Mouse (Mus musculus): Measurements from ENCODE around the gene Cyfip2.

Gene Cyfip2

GRCm38 (mm10) chr11:46312523-46313035, at the start of gene Cyfip2:
Gene Cyfip2, minus strand, starts transcription at chr11:46312859.
- peak in 1 of 2 experiments; percentile 35 for DNase-seq (ENCODE audit: low spot score in 2 of 2)

- no peak for DNase-seq (ENCODE audit: low spot score in 2 of 2)
Observed at GRCm38 (mm10) chr11:46360991-46361665, 48.5 kb upstream of the Cyfip2 start.

DNA sequence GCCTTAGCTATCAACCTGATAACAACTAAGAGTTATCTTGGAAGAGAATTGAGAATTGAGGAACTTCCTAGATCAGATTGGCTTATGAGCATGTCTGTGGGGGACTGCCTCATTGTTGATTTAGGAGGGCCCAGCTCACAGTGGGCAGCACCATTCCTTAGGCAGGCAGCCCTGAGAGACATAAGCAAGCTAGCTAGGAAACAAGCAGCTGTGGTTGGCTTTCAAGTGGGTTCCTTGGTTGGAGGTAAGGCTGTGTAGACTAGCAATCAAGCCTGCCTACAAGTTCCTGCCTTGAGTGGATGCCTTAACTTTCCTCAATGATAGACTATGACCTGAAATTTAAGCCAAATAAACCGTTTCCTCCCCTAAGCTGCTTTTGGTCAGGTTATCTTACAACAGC, 45.7 kb upstream of the Cyfip2 start:
- DNase-seq (ENCODE audit: low spot score in 2 of 2), result no peak

DNA sequence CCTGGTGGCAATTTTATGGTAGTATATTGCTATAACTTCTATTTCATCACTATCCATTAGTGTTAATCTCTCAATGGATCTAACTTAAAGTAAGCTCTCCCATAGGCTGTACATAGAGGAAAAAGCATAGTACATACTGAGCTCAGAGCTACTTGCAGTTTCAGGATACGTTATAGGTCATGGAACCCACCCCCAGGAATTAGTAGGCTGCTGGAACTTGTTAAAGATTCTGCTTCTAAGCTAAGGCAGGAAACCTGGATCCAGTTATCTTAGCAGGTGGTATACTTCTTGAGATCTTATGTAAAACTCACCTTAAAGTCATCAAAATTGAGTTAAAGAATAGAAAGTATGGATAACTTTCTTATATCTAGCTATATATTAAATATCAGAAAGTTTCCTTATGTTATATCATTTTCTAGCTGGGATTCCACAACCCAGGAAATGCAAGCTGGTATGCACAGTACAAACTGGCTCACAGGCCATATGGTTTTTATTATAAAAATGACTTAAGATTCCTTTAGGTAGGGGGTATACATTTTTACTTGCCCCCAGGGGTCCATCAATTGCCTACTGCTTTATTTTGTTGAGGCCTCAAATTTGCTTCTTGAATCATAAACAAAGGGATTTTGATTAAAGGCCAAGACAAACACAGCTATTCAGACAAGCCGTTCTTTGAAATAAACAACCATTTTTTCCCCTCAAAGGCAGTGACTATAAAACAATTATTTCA, 37.2 kb upstream of the Cyfip2 start:
- no peak for DNase-seq (ENCODE audit: low spot score in 2 of 2)

GRCm38 (mm10) chr11:46348416-46348815, 35.8 kb upstream of the Cyfip2 start:
- DNase-seq (ENCODE audit: low spot score in 2 of 2), result no peak

DNA sequence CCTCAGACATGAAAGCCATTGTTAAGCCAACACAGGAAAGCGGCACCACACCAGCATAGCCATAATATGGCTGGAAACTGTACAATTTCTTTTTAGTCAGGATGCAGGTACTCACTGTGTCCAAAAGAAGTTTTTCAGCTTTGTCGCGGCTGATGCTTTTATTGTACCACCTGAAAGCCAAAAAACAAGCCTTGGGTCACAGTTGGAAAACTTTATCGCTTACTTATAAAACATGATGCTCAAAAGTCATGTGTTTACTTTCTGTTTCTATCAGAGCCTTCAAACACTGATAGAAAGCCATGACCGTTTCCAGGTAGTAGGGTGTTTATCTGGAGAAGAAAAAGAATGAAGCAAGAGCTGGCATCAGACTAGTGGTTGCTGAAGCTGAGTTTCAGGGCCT, 35.1 kb upstream of the Cyfip2 start:
- DNase-seq (ENCODE audit: low spot score in 2 of 2), result no peak

GRCm38 (mm10) chr11:46343886-46344546, 31.4 kb upstream of the Cyfip2 start:
- DNase-seq (ENCODE audit: low spot score in 2 of 2), result no peak

DNA sequence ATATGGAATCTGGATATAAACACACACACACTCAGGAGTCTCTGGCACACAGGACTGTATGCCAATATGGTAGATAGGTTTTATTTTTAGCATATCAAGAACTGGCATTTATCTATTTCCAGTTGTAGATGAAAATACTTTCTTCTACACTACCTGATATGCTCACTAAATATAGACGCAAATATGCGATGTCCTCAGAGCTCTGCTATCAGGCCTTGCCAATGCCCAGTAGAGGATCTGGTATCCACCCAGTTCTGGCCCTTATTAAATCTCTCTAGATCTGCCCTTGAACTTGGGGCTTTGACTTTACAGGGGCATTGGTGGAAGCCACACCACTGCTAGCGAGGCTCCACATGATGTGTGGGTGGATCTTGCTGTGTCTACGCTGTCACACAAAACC, 29.3 kb upstream of the Cyfip2 start:
- no peak for DNase-seq (ENCODE audit: low spot score in 2 of 2)

GRCm38 (mm10) chr11:46336020-46336419, 23.4 kb upstream of the Cyfip2 start:
- DNase-seq (ENCODE audit: low spot score in 2 of 2), result no peak

DNA sequence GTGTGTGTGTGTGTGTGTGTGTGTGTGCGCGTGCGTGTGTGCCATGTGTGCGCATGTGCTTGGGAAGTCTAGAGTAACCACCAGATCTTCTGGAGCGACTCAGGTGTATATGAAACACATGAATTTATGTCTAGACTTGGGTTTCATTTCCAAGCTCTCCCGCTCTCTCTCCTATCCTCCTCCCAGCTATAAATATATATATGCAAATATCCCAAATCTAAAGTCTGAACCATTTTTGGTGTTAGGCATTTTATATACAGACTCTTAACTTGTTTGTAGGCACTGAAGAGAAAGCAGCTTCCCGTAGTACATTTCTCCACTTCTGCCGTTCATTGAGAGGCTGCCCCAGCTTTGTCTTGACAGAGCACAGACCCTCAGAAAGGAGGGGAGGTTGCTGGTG, 19.6 kb upstream of the Cyfip2 start:
- DNase-seq (ENCODE audit: low spot score in 2 of 2), result no peak

- no peak for DNase-seq (ENCODE audit: low spot score in 2 of 2)
Observed at GRCm38 (mm10) chr11:46326271-46327015, 13.8 kb upstream of the Cyfip2 start.

DNA sequence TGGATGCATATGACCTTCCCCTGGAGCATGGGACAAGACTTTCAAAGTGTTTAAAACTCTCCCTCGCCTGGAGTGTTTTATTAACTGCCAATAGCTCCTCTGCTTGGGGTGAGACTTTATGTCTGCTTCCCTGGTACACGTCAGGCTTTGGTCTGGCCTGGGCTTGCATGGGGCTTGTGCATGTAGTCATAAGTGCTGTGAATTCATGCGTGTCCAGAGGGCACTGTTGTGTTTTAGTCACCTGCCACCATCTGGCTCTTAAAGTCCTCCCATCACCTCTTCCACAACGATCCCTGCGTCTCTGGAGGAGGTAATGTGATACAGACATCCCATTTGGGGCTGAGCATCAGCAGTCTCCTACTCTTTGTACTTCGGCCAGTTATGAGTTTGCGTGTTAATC, 8.9 kb upstream of the Cyfip2 start:
- DNase-seq (ENCODE audit: low spot score in 2 of 2), result no peak

- no peak for DNase-seq (ENCODE audit: low spot score in 2 of 2)
Observed at GRCm38 (mm10) chr11:46314534-46314933, 1.9 kb upstream of the Cyfip2 start.

DNA sequence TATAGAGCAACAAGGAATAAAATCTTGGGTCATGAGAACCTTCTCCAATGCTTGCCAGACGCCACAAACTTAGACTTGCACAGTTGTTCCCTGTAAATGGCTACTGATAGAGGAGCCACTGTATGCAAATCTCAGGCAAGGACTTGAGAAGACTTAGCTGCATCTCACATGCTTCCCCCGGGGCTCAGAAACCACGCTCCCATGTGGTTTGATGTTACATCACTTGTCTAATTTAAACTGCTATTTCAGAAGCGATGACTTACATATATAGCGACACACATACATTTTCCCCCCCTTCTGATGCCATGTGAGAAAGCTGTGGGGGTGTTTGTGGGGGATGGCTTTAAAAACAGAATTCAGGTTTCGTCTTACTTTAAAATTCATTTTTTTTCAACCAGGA, 1.2 kb upstream of the Cyfip2 start:
- peak; percentile 79 to 84 for DNase-seq (ENCODE audit: low spot score in 2 of 2)

- no peak for DNase-seq (ENCODE audit: low spot score in 2 of 2)
Observed at GRCm38 (mm10) chr11:46311703-46312522, 746 bp downstream of the Cyfip2 start.

DNA sequence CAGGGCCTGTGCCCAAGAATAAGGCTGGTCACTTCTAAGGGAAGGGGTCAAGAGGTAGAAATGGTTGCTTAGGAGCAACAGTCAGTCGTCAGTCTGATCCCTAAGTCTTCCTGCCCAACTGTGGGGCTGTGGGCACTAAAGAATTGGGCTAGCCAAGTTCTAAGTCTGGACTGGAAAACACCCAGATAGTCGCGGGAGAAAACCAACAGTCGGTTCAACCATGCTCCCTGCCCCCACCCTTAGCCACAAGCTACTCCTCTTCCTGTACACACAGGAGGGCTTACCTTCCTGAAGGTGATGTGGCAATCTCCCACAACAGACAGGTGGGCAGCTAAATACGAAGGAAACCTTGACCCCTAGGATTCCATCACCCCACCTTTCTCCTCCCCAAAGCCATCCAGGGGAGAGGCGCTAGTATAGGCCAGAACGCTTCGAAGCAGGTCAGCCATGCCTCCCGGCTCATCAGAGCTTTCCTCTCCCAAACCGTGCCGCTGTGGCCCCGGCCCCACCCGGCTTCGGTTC, 1.4 kb downstream of the Cyfip2 start:
- DNase-seq (ENCODE audit: low spot score in 2 of 2), result no peak

DNA sequence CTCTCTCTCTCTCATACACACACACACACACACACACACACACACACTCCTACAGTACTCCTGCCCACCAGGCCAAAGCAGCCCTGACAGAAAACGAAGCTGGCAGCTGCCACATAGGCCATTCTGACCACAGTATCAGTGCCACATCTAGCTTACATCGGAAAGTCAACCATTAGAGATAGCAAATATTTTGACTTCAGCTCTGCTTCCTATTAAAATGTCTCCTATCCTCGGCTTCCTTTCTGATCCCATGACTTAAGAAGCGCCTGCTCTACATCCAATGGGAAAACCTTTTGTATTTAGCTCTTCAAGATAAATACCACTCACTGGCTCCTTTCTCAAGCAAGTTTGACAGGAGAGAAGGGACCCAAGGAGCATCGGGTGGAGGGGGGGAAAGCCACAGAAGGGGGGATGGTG, 2.0 kb downstream of the Cyfip2 start:
- no peak for DNase-seq (ENCODE audit: low spot score in 2 of 2)

DNA sequence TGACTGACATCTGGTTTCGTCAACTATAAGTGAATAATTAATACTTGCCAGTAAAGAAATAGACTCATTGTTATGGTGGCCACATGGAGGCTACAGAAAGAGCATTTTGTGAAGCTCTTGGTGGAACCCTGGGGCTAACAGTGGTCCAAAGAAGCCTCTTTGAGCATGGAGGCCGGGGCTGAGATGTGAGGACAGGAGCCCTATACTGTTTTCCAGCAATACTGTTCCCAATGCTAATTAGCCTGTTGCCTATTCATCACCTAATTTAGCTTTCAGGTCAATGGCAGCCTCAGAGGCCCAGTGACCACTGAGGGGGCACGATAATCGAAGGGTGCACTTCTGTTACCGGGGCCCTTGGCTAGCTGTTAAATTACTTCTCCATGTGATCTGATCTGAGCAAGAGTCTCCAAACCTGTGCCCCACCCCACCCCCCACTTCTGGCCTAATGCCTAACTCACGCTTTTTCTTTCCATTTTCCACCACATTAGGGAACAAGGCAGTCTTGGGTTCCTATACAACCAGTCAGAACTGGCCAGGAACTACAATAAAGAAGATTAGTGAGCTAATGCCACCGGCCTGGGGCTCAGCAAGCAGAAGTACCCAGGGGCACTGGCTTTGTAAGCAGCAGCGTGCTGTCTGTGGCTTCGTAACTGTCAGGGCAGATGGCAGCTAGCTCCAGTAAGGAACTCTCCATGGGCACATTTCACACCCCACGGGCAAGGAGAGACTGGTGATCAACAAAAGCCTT, 2.7 kb downstream of the Cyfip2 start:
- DNase-seq (ENCODE audit: low spot score in 2 of 2), result no peak

- peak in 1 of 2 experiments; percentile 57 for DNase-seq (ENCODE audit: low spot score in 2 of 2)
Observed at GRCm38 (mm10) chr11:46309111-46309741, 3.4 kb downstream of the Cyfip2 start.

All from left cerebral cortex, adult 9 months (tissue).